Mouse (Mus musculus): ENCODE data around the gene Fgfr2.
A peak's percentile ranks its signal among the peaks of the same experiment; 100 is the strongest.

Fgfr2 gene

GRCm38 (mm10) chr7:131575246-131575645, 1547.9 kb downstream of the Fgfr2 start:
- no peak for DNase-seq (ENCODE audit: extremely low read depth, insufficient read length, low spot score)

GRCm38 (mm10) chr7:131560697-131561042, 1562.5 kb downstream of the Fgfr2 start:
- no peak for DNase-seq (ENCODE audit: extremely low read depth, insufficient read length, low spot score)

GRCm38 (mm10) chr7:131559986-131560696, 1563.0 kb downstream of the Fgfr2 start, which contains the start of gene Bub3:
Bub3 (plus strand) TSS chr7:131560222.
- DNase-seq (ENCODE audit: extremely low read depth, insufficient read length, low spot score) = peak; percentile 90

GRCm38 (mm10) chr7:131557751-131558150, 1565.4 kb downstream of the Fgfr2 start:
- no peak for DNase-seq (ENCODE audit: extremely low read depth, insufficient read length, low spot score)

GRCm38 (mm10) chr7:131556541-131557271, 1566.4 kb downstream of the Fgfr2 start:
- DNase-seq (ENCODE audit: extremely low read depth, insufficient read length, low spot score) = no peak

GRCm38 (mm10) chr7:131556116-131556515, 1567.0 kb downstream of the Fgfr2 start:
- DNase-seq (ENCODE audit: extremely low read depth, insufficient read length, low spot score) = no peak

- no peak for DNase-seq (ENCODE audit: extremely low read depth, insufficient read length, low spot score)
These were observed 1567.7 kb downstream of the Fgfr2 start for GRCm38 (mm10) chr7:131555301-131556081.

GRCm38 (mm10) chr7:131554341-131555180, 1568.6 kb downstream of the Fgfr2 start:
- DNase-seq (ENCODE audit: extremely low read depth, insufficient read length, low spot score) = peak; percentile 80

GRCm38 (mm10) chr7:131553771-131554175, 1569.4 kb downstream of the Fgfr2 start:
- peak; percentile 83 for DNase-seq (ENCODE audit: extremely low read depth, insufficient read length, low spot score)

- no peak for DNase-seq (ENCODE audit: extremely low read depth, insufficient read length, low spot score)
These were observed 1570.4 kb downstream of the Fgfr2 start for GRCm38 (mm10) chr7:131552781-131553180.

GRCm38 (mm10) chr7:131551931-131552741, 1571.0 kb downstream of the Fgfr2 start:
- no peak for DNase-seq (ENCODE audit: extremely low read depth, insufficient read length, low spot score)

- DNase-seq (ENCODE audit: extremely low read depth, insufficient read length, low spot score) = no peak
These were observed 1571.7 kb downstream of the Fgfr2 start for GRCm38 (mm10) chr7:131551471-131551870.

GRCm38 (mm10) chr7:131548473-131548872, 1574.7 kb downstream of the Fgfr2 start, which contains the start of gene Hmx2:
Hmx2 (plus strand) TSS chr7:131548773.
- no peak for DNase-seq (ENCODE audit: extremely low read depth, insufficient read length, low spot score)

- DNase-seq (ENCODE audit: extremely low read depth, insufficient read length, low spot score) = no peak
These were observed 1575.7 kb downstream of the Fgfr2 start for GRCm38 (mm10) chr7:131547481-131547880.

GRCm38 (mm10) chr7:131546423-131546822, 1576.7 kb downstream of the Fgfr2 start:
- no peak for DNase-seq (ENCODE audit: extremely low read depth, insufficient read length, low spot score)

- DNase-seq (ENCODE audit: extremely low read depth, insufficient read length, low spot score) = no peak
These were observed 1577.3 kb downstream of the Fgfr2 start for GRCm38 (mm10) chr7:131545701-131546385.

- DNase-seq (ENCODE audit: extremely low read depth, insufficient read length, low spot score) = no peak
These were observed 1578.3 kb downstream of the Fgfr2 start for GRCm38 (mm10) chr7:131544871-131545270.

- no peak for DNase-seq (ENCODE audit: extremely low read depth, insufficient read length, low spot score)
These were observed 1579.3 kb downstream of the Fgfr2 start for GRCm38 (mm10) chr7:131543623-131544481.
